Mouse (Mus musculus): ENCODE measurements around the gene Naa11. TPM values are rescaled to one million over a fixed set of nuclear protein-coding genes. Genes with fewer than 3 reads are reported as not detected.

Gene Naa11
- polyA plus RNA-seq (2016; fragmentation: Nextera tagmentation; extraction: Ambion mirVana), result not detected in 2 replicates

DNA sequence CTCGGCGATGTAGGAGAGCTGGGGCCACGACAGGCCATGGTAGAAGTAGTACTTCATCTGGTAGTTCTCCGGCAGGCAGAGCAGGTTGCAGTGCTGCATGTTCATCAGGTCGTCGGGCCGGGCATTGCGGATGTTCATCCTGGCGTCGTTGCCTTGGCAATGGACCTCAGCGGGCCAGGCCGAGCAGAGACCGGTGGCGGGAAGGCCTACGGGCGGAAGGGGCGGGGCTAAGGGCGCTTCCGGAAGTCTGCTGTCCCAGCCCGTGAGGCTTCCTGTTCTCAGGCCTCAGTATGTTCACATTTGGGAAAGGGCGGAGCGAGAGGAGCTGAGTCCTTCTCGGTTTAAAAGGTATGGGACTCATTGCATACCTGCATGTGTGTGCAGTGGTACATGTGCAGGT is at the start of gene Naa11:
Gene Naa11 (minus strand): TSS at position 220 of the 400 bp plus-strand sequence.
- no peak for DNase-seq (ENCODE audit: low spot score)
- Histone ChIP-seq H3K27ac (no peak within 1 kb of the TSS), H3K27me3 (ENCODE audit: low read depth, poor library complexity, severe bottlenecking) (no peaks in the 10 kb centered on the region), H3K4me1 (no peaks in the 10 kb centered on the region), H3K9me3 (replicated peaks) (no peaks in the 10 kb centered on the region), H3K36me3 (no peaks in the 10 kb centered on the region), H3K4me3 (no peak within 1 kb of the TSS)
- WGBS, result 96% methylated on average over 23 of the region's 23 CpGs

DNA sequence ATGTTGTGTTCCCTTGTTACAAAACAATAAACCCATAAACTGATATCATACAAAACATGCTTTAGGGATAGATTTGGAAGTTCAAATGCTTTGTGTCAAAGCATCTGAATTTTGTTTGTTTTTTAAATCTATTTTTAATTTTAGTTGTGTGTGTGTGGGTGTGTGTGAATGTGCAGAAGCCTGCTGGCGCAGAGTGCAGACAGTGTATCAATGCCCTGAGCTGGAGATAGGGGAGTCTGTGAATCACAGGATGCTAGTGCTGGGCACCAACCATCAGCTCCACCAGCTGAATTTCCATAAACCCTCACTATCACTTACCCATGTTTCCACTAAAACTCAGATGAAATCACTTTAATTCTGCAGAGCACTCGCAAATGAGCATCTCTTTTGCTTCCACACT is 40.3 kb upstream of the Naa11 start:
- Histone ChIP-seq H3K9me3 (replicated peaks) (no peaks in the 10 kb centered on the region), H3K4me1 (no peaks in the 10 kb centered on the region; the same call in 1 of the 2 replicates), H3K27me3 (ENCODE audit: low read depth, poor library complexity, severe bottlenecking) (no peaks in the 10 kb centered on the region), H3K27ac (no peak overlapping the region), H3K36me3 (no peaks in the 10 kb centered on the region), H3K4me3 (no peak overlapping the region)
- no peak for DNase-seq (ENCODE audit: low spot score)
- WGBS, result 90% methylated on average over 2 of the region's 2 CpGs

DNA sequence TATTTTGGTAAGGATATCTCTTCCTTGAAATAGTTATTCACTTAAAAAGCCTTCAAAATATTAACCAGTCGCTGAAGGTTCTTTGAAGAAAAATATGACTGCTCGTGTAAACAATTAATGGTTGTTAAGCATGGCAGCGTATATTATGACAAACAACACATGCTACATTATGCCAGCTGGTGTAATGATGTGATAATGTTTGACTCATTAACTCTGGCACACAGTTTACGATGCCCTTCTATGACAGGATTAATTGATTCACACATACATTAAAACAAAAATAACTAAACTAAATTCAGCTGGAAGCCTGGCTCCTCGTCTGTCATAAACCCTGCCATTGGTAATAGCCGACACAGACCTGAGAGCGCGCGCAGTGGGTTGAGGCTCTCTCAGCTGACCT is 37.8 kb upstream of the Naa11 start:
- Histone ChIP-seq H3K4me3 (no peak overlapping the region), H3K4me1 (no peaks in the 10 kb centered on the region; the same call in 1 of the 2 replicates), H3K27ac (no peak overlapping the region), H3K27me3 (ENCODE audit: low read depth, poor library complexity, severe bottlenecking) (no peaks in the 10 kb centered on the region), H3K9me3 (replicated peaks) (no peaks in the 10 kb centered on the region), H3K36me3 (no peaks in the 10 kb centered on the region)
- DNase-seq (ENCODE audit: low spot score), result no peak
- WGBS, result 83% methylated on average over 9 of the region's 9 CpGs

DNA sequence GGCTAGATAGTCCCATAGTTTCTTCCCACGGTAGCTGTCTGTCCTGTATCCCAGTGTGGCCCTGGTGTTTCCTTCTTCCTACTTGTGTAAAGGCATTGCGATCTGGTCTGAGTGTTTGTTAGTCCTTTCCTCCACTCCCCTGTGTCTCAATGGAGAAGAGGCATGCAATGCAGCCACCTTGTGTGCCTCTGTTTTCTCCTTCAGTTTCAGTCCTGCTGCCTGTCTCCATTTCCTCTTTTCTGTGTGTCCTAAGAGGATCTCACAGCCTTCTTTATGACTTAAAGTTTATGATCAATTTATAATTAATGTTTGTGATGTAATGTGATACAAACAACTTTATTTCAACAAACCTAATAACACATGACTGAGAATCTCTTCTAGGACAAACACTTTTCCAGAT is 29.5 kb upstream of the Naa11 start:
- Histone ChIP-seq H3K36me3 (no peaks in the 10 kb centered on the region), H3K27me3 (ENCODE audit: low read depth, poor library complexity, severe bottlenecking) (no peaks in the 10 kb centered on the region), H3K4me3 (no peak overlapping the region), H3K4me1 (no peaks in the 10 kb centered on the region), H3K27ac (no peak overlapping the region), H3K9me3 (replicated peaks) (no peaks in the 10 kb centered on the region)
- WGBS, result 98% methylated on average over 2 of the region's 2 CpGs
- no peak for DNase-seq (ENCODE audit: low spot score)

DNA sequence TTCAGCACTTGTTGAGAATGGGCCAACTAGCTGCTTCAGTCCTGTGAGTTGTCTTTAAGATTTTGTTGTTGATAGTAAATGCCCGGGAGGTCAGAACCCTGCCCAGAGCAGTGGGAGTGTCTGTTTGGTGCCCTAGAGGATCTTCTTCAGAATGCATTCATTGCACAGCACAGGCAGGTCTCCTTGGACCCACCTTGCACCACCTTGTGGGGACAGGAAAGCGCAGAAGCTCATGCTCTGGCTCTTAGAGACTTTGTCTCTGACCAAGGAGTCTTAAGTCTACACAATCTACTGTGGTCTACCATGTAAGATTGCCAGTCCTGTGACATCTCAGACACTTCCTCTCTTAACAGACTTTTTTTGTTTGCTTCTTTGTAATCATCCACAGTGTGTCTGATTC is 25.0 kb upstream of the Naa11 start:
- Histone ChIP-seq H3K27ac (no peak overlapping the region), H3K9me3 (replicated peaks) (no peaks in the 10 kb centered on the region), H3K4me1 (no peaks in the 10 kb centered on the region), H3K4me3 (no peak overlapping the region), H3K36me3 (no peaks in the 10 kb centered on the region), H3K27me3 (ENCODE audit: low read depth, poor library complexity, severe bottlenecking) (no peaks in the 10 kb centered on the region)
- DNase-seq (ENCODE audit: low spot score), result no peak
- WGBS, result 72% methylated on average over 2 of the region's 2 CpGs

DNA sequence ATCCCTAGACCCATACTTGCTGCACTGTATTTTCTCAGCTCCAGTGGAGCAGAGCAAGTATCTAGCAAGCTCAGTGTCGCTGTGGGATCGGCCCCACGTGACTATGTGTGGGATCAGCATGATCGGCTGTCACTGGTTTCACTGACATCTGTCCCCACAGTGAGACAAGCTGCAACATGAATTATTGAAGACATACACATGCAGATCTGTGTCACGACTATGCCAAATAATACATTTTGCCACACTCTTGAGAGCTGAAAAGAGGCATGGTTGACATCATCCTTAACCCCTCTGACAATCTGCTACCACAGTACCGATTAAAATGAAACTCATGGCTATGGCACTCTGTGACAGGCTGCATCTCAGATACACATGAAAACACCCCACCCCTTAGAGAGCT is 23.7 kb upstream of the Naa11 start:
- WGBS, result 92% methylated on average over 6 of the region's 6 CpGs
- H3K27ac ChIP-seq, result no peak overlapping the region
- H3K9me3 ChIP-seq (replicated peaks), result no peaks in the 10 kb centered on the region
- DNase-seq (ENCODE audit: low spot score), result no peak
- no peak overlapping the region for H3K4me3 ChIP-seq
- H3K36me3 ChIP-seq, result no peaks in the 10 kb centered on the region
- H3K4me1 ChIP-seq, result no peaks in the 10 kb centered on the region
- no peaks in the 10 kb centered on the region for H3K27me3 ChIP-seq (ENCODE audit: low read depth, poor library complexity, severe bottlenecking)

DNA sequence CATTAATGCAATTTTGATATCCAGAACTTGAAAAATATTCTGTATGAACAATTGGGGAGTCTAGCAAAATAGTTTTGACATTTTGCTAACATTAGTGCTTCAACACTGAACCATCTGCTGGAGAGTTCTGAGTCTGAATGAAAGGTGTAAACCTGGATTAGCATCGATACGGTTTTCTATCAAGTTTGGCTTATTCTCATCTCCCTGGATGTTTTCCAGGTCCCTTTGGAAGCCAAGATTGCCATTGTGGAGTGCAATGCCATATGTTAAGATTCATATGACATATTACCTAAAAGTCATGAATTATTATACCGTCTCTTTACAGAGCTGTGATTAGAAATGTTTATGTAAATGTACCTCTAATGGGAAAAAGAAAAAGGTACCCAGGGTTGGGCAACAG is 21.5 kb upstream of the Naa11 start:
- Histone ChIP-seq H3K27ac (no peak overlapping the region), H3K4me1 (no peaks in the 10 kb centered on the region), H3K36me3 (no peaks in the 10 kb centered on the region), H3K4me3 (no peak overlapping the region), H3K9me3 (replicated peaks) (no peaks in the 10 kb centered on the region), H3K27me3 (ENCODE audit: low read depth, poor library complexity, severe bottlenecking) (no peaks in the 10 kb centered on the region)
- no peak for DNase-seq (ENCODE audit: low spot score)
- 92% methylated on average over 3 of the region's 3 CpGs for WGBS

DNA sequence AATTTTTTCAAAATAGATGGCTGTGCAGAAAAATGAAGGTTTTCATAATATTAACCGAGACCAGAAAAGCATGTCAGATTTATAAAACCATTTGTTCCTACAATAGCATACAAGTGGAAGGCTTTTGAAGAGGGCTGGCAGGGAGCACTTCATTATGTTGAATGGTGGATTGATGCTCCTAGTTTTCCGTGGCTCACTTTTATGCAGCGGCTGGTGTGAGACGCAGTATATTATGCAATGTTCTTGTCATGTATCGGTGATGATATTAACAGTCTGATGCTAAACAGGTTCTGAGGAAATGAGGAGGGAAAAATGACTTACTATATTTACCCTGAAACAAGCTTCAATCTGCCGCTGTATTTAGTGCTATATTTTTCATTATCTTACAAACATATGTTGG is 18.0 kb upstream of the Naa11 start:
- H3K27me3 ChIP-seq (ENCODE audit: low read depth, poor library complexity, severe bottlenecking), result no peaks in the 10 kb centered on the region
- no peak overlapping the region for H3K4me3 ChIP-seq
- H3K27ac ChIP-seq, result no peak overlapping the region
- 92% methylated on average over 6 of the region's 6 CpGs for WGBS
- no peaks in the 10 kb centered on the region for H3K4me1 ChIP-seq
- DNase-seq (ENCODE audit: low spot score), result no peak
- no peaks in the 10 kb centered on the region for H3K36me3 ChIP-seq
- H3K9me3 ChIP-seq (replicated peaks), result no peaks in the 10 kb centered on the region

DNA sequence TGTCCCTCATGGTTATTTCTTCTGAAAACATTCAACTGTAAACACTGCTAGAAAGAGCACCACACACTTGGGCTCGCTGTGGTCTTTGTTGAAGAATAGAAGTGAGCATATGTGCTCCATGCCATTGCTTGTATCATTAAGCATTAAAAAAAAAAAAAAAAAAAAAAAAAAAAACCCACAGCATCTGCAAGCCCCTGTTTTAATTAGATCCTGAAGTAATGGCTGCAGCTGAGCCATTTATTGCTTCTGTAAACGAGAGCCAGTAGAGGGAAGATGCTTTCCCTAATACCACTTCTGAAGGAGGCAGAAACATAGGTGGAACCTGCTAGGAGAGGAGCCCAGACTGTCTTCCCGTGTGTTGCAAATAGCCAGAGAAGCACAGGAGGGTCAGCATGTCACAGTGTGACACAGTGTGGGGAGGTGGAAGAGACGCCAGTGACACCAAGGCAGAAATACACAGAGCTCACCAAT is 17.1 kb upstream of the Naa11 start:
- DNase-seq (ENCODE audit: low spot score), result no peak
- H3K4me1 ChIP-seq, result no peaks in the 10 kb centered on the region
- H3K4me3 ChIP-seq, result no peak overlapping the region
- H3K36me3 ChIP-seq, result no peaks in the 10 kb centered on the region
- no peaks in the 10 kb centered on the region for H3K9me3 ChIP-seq (replicated peaks)
- no peaks in the 10 kb centered on the region for H3K27me3 ChIP-seq (ENCODE audit: low read depth, poor library complexity, severe bottlenecking)
- WGBS, result 48% methylated on average over 4 of the region's 4 CpGs
- H3K27ac ChIP-seq, result no peak overlapping the region

DNA sequence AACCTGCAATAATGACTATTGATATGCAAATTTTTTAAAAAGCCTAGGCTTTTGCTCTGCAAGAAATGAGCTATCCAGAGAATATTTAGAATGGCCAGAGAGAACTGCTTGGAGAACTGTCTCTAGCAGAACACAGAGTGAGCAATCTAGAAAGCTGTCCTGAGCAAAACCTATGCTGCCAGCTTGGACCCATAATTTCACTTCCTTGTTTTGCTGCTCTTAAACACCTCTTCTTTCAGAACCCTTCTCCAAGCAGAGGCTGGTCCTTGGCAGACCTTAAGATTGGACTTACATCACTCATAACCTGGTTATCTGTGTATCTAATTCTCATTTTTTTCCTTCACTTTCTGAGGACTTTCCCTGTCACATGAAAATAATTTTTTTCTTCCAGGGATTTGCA is 8.9 kb upstream of the Naa11 start:
- H3K27me3 ChIP-seq (ENCODE audit: low read depth, poor library complexity, severe bottlenecking), result no peaks in the 10 kb centered on the region
- no peak overlapping the region for H3K4me3 ChIP-seq
- no peak for DNase-seq (ENCODE audit: low spot score)
- no peak overlapping the region for H3K27ac ChIP-seq
- no peaks in the 10 kb centered on the region for H3K9me3 ChIP-seq (replicated peaks)
- no peaks in the 10 kb centered on the region for H3K36me3 ChIP-seq
- H3K4me1 ChIP-seq, result no peaks in the 10 kb centered on the region

DNA sequence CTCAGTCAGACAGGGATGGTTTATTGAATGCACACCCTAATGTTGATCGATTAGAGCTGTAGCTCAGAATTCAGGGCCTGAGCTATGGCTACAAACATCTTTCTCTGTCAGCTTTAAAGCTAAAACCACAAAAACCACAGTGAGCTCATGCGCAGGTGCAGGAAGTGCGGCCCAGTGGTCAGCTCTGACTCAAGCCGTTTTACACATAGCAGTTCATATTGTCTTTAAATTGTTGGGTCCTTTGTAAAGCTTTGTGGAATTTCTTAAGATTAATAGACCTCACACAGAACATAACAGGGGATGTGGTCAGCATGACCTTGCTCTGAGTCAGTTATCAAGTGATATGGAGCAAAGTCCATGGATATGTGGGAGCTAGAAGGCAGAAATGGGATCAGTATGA is 5.4 kb upstream of the Naa11 start:
- no peaks in the 10 kb centered on the region for H3K36me3 ChIP-seq
- WGBS, result 93% methylated on average over 4 of the region's 4 CpGs
- DNase-seq (ENCODE audit: low spot score), result no peak

DNA sequence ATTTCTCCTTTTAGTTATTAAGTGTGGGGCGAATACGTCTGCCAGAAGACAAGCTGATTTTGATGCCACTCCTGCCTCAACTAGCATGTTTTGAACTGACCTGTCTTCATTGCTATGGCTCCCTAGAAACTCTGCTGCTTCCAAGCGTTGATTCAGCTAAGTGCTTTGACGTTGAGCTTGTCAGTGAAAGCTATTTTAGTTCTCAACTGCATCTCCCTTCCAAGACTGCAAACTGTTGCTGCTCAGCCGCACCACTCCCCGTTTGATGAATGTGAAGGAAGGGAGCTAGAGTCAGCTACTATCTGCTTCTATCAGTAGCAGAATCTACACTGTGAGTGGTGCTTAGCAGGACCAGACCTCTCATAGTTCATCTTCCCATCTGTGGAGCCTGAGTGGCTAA is 4.6 kb downstream of the Naa11 start:
- WGBS, result 79% methylated on average over 6 of the region's 6 CpGs
- H3K4me3 ChIP-seq, result no peak overlapping the region
- H3K9me3 ChIP-seq (replicated peaks), result no peaks in the 10 kb centered on the region
- H3K4me1 ChIP-seq, result no peaks in the 10 kb centered on the region
- DNase-seq (ENCODE audit: low spot score), result no peak
- H3K36me3 ChIP-seq, result no peaks in the 10 kb centered on the region
- H3K27me3 ChIP-seq (ENCODE audit: low read depth, poor library complexity, severe bottlenecking), result no peaks in the 10 kb centered on the region
- no peak overlapping the region for H3K27ac ChIP-seq

More for the DNA sequence above, 5.4 kb upstream of the Naa11 start:
- no peaks in the 10 kb centered on the region for H3K4me1 ChIP-seq
- no peaks in the 10 kb centered on the region for H3K9me3 ChIP-seq (replicated peaks)
- H3K27me3 ChIP-seq (ENCODE audit: low read depth, poor library complexity, severe bottlenecking), result no peaks in the 10 kb centered on the region
- no peak overlapping the region for H3K27ac ChIP-seq
- H3K4me3 ChIP-seq, result no peak overlapping the region

DNA sequence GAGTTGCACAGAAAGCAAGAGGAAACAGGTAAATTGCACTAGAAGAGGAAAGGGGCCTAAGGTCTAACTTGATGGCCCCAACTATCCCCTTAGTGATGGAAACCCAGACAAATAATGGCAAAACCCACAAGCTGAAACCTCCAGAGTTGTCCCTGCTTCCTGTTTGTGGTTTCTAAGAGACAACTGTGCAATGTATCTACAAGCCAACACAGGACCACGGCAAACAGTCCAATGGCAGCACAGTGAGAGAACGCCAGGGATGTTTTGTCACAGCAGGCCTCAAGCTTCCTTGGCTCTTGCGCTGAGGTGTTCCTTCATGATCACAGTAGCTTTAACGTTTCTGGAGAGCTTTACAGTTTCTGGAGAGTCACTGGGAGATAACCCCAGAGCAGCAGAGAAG is 7.8 kb downstream of the Naa11 start:
- no peaks in the 10 kb centered on the region for H3K27me3 ChIP-seq (ENCODE audit: low read depth, poor library complexity, severe bottlenecking)
- 90% methylated on average over 4 of the region's 4 CpGs for WGBS
- no peaks in the 10 kb centered on the region for H3K4me1 ChIP-seq
- H3K36me3 ChIP-seq, result no peaks in the 10 kb centered on the region
- H3K4me3 ChIP-seq, result no peak overlapping the region
- H3K27ac ChIP-seq, result no peak overlapping the region
- no peaks in the 10 kb centered on the region for H3K9me3 ChIP-seq (replicated peaks)
- DNase-seq (ENCODE audit: low spot score), result no peak

DNA sequence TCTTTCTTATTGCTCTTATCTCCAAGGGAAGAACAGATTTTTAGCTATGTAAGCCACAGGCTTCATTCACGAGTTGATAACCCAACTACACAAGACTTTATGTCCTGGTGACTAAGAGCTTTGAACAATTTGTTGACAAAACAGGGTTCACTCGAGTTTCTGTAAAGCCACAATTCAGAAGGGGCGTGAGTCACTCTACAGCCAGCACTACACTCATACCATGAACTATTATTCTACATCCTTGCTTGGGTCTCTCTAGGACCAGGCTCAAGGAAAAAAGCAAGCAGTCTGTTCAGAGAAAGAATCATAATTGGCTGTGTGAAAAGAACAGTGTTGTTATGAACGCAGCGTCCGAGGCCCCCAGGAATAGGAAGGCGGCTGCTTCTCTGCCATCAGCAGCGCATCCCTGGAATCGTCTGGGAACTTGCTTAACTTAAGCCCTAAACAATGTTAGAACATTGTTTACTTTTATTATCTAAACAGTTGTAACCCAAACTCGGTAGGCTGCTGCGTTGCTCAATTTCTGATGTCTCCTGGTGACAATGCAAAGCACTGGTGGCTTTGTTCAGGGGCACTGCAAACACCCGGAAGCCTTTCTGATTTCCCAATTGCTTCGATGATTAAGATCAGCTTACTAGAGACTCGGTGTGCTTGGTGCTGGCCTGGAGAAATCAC is 9.5 kb downstream of the Naa11 start:
- H3K4me1 ChIP-seq, result no peaks in the 10 kb centered on the region
- H3K27me3 ChIP-seq (ENCODE audit: low read depth, poor library complexity, severe bottlenecking), result no peaks in the 10 kb centered on the region
- DNase-seq (ENCODE audit: low spot score), result no peak
- H3K4me3 ChIP-seq, result no peak overlapping the region
- 74% methylated on average over 14 of the region's 14 CpGs for WGBS
- no peaks in the 10 kb centered on the region for H3K9me3 ChIP-seq (replicated peaks)
- no peak overlapping the region for H3K27ac ChIP-seq
- no peaks in the 10 kb centered on the region for H3K36me3 ChIP-seq
